Mouse (Mus musculus): ENCODE results near the gene Sh3pxd2a.

The Sh3pxd2a gene

GRCm38 (mm10) chr19:47248906-47249568 lies 215.2 kb downstream of the Sh3pxd2a start:
- DNase-seq (ENCODE audit: extremely low spot score, low read depth, low spot score): no peak

- DNase-seq (ENCODE audit: extremely low spot score, low read depth, low spot score): no peak
Observed at GRCm38 (mm10) chr19:47248296-47248695, 215.9 kb downstream of the Sh3pxd2a start.

GRCm38 (mm10) chr19:47247791-47248190 lies 216.4 kb downstream of the Sh3pxd2a start:
- no peak for DNase-seq (ENCODE audit: extremely low spot score, low read depth, low spot score)

GRCm38 (mm10) chr19:47245512-47245911 lies 218.7 kb downstream of the Sh3pxd2a start:
- DNase-seq (ENCODE audit: extremely low spot score, low read depth, low spot score): no peak

- no peak for DNase-seq (ENCODE audit: extremely low spot score, low read depth, low spot score)
Observed at GRCm38 (mm10) chr19:47242227-47242626, 222.0 kb downstream of the Sh3pxd2a start.

- no peak for DNase-seq (ENCODE audit: extremely low spot score, low read depth, low spot score)
Observed at GRCm38 (mm10) chr19:47240957-47241356, 223.2 kb downstream of the Sh3pxd2a start.

GRCm38 (mm10) chr19:47240076-47240475 lies 224.1 kb downstream of the Sh3pxd2a start:
- peak; percentile 33 for DNase-seq (ENCODE audit: extremely low spot score, low read depth, low spot score)

- no peak for DNase-seq (ENCODE audit: extremely low spot score, low read depth, low spot score)
Observed at GRCm38 (mm10) chr19:47233087-47233486, 231.1 kb downstream of the Sh3pxd2a start.

GRCm38 (mm10) chr19:47232077-47232865 lies 231.9 kb downstream of the Sh3pxd2a start:
- DNase-seq (ENCODE audit: extremely low spot score, low read depth, low spot score): no peak

- DNase-seq (ENCODE audit: extremely low spot score, low read depth, low spot score): no peak
Observed at GRCm38 (mm10) chr19:47231389-47231788, 232.8 kb downstream of the Sh3pxd2a start.

- DNase-seq (ENCODE audit: extremely low spot score, low read depth, low spot score): no peak
Observed at GRCm38 (mm10) chr19:47230682-47231081, 233.5 kb downstream of the Sh3pxd2a start.

- DNase-seq (ENCODE audit: extremely low spot score, low read depth, low spot score): no peak
Observed at GRCm38 (mm10) chr19:47230082-47230481, 234.1 kb downstream of the Sh3pxd2a start.

- DNase-seq (ENCODE audit: extremely low spot score, low read depth, low spot score): no peak
Observed at GRCm38 (mm10) chr19:47229461-47229860, 234.7 kb downstream of the Sh3pxd2a start.

GRCm38 (mm10) chr19:47228725-47229252 lies 235.4 kb downstream of the Sh3pxd2a start:
- no peak for DNase-seq (ENCODE audit: extremely low spot score, low read depth, low spot score)

- no peak for DNase-seq (ENCODE audit: extremely low spot score, low read depth, low spot score)
Observed at GRCm38 (mm10) chr19:47225791-47226190, 238.4 kb downstream of the Sh3pxd2a start.

- DNase-seq (ENCODE audit: extremely low spot score, low read depth, low spot score): no peak
Observed at GRCm38 (mm10) chr19:47224743-47225142, 239.5 kb downstream of the Sh3pxd2a start.

- no peak for DNase-seq (ENCODE audit: extremely low spot score, low read depth, low spot score)
Observed at GRCm38 (mm10) chr19:47222841-47223557, 241.2 kb downstream of the Sh3pxd2a start.

GRCm38 (mm10) chr19:47222154-47222840 lies 241.9 kb downstream of the Sh3pxd2a start:
- no peak for DNase-seq (ENCODE audit: extremely low spot score, low read depth, low spot score)

- DNase-seq (ENCODE audit: extremely low spot score, low read depth, low spot score): no peak
Observed at GRCm38 (mm10) chr19:47221500-47222153, 242.6 kb downstream of the Sh3pxd2a start.

- DNase-seq (ENCODE audit: extremely low spot score, low read depth, low spot score): no peak
Observed at GRCm38 (mm10) chr19:47221006-47221405, 243.2 kb downstream of the Sh3pxd2a start.

Measured in hindlimb bud, embryonic 11.5 days (tissue).